Mouse (Mus musculus) cerebellum, adult 11-12 months (tissue): ENCODE measurements around the gene Miox.

Experiments used
- DNase-seq: peaks from one replicate; pipeline ENCODE4 v3.0.0; 2022

Miox gene

GRCm38 (mm10) chr15:89372536-89372935 is 38.3 kb downstream of the Miox start:
- DNase-seq: no peak

- DNase-seq: peak; percentile 85
Measured at GRCm38 (mm10) chr15:89373027-89373761, 39.0 kb downstream of the Miox start.

DNA sequence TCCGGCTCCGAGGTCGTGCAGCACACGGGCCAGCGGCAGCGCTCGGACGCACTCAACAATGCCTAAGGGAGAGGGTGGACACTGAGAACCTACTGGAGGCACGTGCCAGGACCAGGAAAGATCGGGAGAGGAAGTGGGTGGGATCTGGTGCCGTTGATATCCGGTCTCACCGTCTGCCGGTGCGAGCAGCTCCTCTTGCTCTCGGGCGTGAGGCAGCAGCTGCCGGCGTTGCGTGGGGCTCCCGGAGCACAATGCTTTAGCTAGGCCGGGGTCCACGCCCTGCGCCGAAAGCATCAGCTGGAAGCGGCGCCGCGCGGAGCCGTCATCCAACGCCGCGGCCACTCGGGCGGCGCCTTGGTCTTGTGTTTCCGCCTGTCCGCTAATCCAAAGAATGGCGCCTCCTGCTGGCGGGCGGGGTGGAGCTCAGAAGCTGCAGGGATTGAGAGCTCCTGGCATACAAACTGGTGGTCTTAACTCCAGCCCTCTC is 39.6 kb downstream of the Miox start, which contains the start of gene Sco2:
TSS of gene Sco2 (minus strand) at position 85 of the 487 bp plus-strand sequence.
- peak; percentile 90 for DNase-seq

DNA sequence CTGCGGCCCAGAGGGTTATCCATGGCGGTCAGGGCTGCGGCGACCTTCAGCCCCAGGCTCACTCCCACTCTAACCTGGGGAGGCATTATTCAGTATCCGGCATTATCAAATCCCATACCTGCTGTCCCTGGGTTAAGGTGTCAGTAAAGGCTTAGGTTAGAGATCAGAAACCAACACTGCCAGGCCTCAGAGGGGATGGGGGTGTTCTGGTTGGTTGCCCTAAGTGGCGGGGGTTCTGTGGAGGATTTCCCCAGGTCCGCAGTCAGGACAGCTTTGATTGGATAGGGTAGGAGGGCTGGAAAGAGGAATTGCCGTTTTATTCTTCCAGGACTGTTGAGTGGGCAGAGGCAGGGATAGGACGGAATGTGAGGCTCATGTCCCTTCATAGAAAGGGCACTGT is 40.1 kb downstream of the Miox start:
- no peak for DNase-seq

GRCm38 (mm10) chr15:89374801-89375534 is 40.8 kb downstream of the Miox start:
- no peak for DNase-seq

DNA sequence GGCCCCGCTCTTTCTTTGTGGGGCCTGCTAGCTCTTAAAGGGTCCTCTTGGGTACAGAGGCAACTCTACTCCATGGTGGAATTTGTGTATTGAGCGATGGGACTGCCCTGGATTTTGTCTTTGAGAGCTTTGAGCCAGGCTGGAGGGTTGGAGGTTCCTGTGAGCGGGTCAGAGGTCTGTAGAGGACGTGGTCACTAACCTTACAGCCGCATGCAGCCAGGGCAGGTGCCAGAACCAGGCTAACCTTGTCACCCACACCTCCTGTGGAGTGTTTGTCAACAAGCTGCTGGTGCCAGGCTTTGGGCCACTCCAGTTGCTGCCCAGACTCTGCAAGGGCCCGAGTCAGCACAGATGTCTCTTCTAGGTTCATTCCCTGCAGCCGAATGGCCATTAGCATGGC is 41.8 kb downstream of the Miox start:
- DNase-seq: no peak

DNA sequence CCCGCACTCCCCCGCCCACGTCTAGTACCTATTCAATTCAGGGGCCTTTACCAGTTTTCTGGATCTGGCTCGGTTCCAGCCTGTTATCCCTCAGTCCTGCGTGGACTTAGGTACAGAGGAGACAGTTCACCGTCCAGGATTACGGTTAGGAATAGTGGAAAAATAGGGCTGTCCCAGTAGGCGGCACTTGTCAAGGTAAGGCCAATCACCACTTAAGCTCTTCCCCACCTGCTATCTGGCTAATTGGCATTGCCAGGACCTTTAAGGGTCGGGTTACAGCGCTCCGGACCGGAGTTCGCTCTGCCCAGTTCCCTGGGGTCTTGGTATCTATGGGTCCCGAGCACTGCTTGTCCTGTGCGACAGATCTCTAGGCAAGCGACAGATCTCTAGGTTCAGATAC is 42.8 kb downstream of the Miox start, which contains the start of gene Tymp:
TSS of gene Tymp (minus strand) at position 83 of the 400 bp plus-strand sequence.
- no peak for DNase-seq

DNA sequence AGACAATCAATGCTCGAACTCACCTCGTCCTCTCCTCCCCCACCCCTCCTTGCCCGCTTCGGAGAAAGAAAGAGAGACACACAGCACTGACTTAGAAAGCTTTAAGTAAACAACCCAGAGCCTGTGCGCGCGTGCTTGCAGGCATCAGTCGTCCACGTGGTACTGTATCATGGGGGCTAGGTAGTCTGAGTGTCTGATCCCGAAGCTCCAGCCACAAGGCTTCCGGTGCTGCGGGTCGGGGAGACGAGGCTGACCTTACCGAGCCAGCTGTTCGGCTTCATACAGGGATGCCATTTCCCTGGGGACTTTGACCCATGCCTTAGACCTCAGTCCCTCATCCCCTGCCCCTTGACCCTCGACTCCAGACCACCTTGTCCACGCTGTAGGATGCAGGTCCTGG is 43.2 kb downstream of the Miox start:
- peak; percentile 54 for DNase-seq

DNA sequence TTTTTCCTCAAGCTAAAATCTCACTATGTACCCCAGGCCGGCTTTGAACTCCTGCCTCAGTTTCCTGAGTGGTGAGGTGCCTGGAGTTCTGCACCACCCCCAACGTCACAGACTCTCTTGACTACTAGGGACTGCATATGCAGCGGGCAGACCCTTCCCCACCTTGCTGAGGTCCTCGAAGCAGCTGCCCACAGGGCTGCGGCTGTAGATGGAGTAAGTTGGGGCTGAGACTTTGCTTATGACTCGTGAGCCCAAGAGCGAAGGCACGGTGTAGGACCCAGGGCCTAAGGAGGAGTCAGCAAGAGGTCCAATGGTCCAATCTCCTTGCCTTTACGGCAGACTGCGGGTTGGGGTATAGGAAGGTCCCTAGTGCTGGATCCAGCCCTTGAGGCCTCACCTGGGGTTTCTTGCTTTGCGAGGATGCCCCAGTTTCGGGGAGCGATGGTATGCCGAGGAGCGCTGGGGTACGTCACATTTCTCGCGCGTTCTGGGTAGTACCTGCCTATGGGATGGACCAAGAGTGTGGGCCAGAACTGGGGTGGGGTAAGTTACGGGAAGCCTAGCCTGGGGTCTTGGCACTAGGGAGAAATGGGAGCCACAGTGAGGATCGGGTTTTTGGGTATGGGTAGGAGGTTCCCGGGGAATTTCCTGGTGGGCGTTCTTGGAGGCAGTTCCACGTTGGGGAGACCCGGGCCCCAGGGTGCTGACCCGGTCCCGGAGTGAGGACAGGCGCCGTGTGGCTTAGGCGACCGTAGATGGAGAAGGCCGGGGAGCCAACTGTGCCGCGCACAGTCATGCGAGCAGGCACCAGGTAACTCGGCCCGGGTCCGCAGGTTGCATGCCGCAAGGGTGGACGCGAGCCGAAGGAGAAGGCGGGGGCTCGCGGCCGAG is 44.0 kb downstream of the Miox start:
- peak; percentile 69 for DNase-seq

- peak; percentile 91 for DNase-seq
Measured at GRCm38 (mm10) chr15:89378831-89379401, 44.7 kb downstream of the Miox start, which contains the start of gene Odf3b. Gene Odf3b, minus strand, starts transcription at chr15:89379282.

DNA sequence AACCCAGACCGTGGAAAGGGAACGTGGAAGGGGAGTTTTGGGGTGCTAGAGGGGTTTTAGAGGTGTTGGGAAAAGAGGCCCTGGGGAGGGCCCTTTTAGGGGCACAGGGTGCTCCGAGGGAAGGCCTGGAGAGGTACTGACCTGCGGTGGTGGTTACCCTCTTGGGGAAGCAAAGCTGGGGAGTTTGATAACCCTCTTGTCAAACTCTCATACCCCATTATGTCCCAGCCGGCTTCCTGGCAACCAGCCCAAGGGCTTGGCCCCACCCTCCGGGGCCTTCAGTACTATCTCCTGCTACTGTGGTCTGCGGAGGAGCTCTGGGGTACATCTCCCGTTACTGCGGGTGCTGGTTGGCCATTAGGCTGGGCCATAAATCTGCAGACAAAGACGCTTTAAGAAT is 45.2 kb downstream of the Miox start:
- DNase-seq: peak; percentile 78

DNA sequence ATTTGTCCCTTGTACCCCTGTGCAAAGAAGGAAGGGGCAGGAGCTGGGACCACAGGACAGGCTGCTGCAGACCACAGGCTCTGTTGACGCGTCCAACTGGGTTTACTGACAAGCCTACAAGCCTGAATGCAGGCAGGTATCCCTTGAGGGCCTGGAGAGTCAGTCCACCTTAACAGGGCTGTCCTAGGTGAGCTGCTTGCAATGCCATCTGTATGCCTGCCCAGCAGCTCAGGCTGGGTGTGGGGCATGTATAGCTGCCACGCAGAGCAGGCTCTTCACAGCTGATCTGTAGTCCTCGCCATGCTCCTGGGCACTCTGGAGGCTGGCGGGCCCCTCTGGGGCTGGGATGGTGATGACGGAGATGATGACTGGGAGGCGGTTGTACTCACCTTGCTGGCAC is 50.4 kb downstream of the Miox start, which contains the start of gene Klhdc7b:
TSS of gene Klhdc7b (plus strand) at position 301 of the 400 bp plus-strand sequence.
- DNase-seq: no peak
